Mouse (Mus musculus) liver, postnatal 0 days (tissue): Measurements from ENCODE around the gene Nhlrc4. TPM values are rescaled to one million over a fixed set of nuclear protein-coding genes. Genes with fewer than 3 reads are reported as not detected.

Source experiments
- ATAC-seq: fragments of 200-750 bp; cut with Nextera tagmentation; 2 replicates; pipeline ENCODE4 v1.8.0; 2017; ENCODE audit warnings: mild to moderate bottlenecking, moderate library complexity
- DNase-seq: peaks from one replicate; pipeline ENCODE4 v3.0.0-alpha.2; 2016
- H3K27ac ChIP-seq: fragments of 300-500 bp; sonication (generic); 2 replicates; pipeline ENCODE4 v1.5.1; 2014; ENCODE audit warnings: antibody characterized with exemption, moderate library complexity, mild to moderate bottlenecking, low read depth
- H3K27me3 ChIP-seq: fragments of 300-500 bp; sonication (generic); 2 replicates; pipeline ENCODE4 v1.6.1; 2014; ENCODE audit warnings: low read length, control low read depth, mixed read lengths; ENCODE audit not compliant: insufficient read depth
- H3K36me3 ChIP-seq: fragments of 300-500 bp; sonication (generic); replicated peaks from 2 replicates; pipeline ENCODE4 v1.6.1; 2014; ENCODE audit warnings: mild to moderate bottlenecking, control low read depth, low read length, moderate library complexity, mixed read lengths; ENCODE audit not compliant: insufficient read depth
- H3K4me1 ChIP-seq: fragments of 300-500 bp; sonication (generic); 2 replicates; pipeline ENCODE4 v1.6.1; 2014; ENCODE audit warnings: antibody characterized with exemption, mild to moderate bottlenecking, control low read depth; ENCODE audit not compliant: insufficient read depth
- H3K4me2 ChIP-seq: fragments of 300-500 bp; sonication (generic); 2 replicates; pipeline ENCODE4 v1.6.1; 2014; ENCODE audit warnings: low read depth, mild to moderate bottlenecking, low read length, moderate library complexity, mixed read lengths
- H3K4me3 ChIP-seq: fragments of 300-500 bp; sonication (generic); 2 replicates; pipeline ENCODE4 v1.5.1; 2014; ENCODE audit warnings: low read depth, low read length
- H3K9ac ChIP-seq: fragments of 300-500 bp; sonication (generic); replicated peaks from 2 replicates; pipeline ENCODE4 v1.6.1; 2014; ENCODE audit warnings: mild to moderate bottlenecking, moderate library complexity
- H3K9me3 ChIP-seq: fragments of 300-500 bp; sonication (generic); 2 replicates; pipeline ENCODE4 v1.6.1; 2016; ENCODE audit warnings: mild to moderate bottlenecking, control low read depth, low read length, mixed read lengths
- CTCF ChIP-seq: sonication (generic); IDR thresholded peaks from 2 replicates; pipeline ENCODE4 v1.5.1; 2016; ENCODE audit warnings: antibody characterized with exemption, low read depth
- EP300 ChIP-seq: IDR thresholded peaks from 2 replicates; pipeline ENCODE4 v1.6.1; 2016; ENCODE audit warnings: antibody characterized with exemption, low read depth, mild to moderate bottlenecking
- WGBS: fragments of 180-500 bp; shearing (Covaris S2); extraction: QIAGEN DNeasy Blood & Tissue Kit; methylation state at CpG from one replicate; pipeline ENCODE4 v1.1.7; 2014; ENCODE audit not compliant: insufficient replicate concordance; 5-methylcytosine and 5-hydroxymethylcytosine counted together
- polyA plus RNA-seq: library from polyadenylated mRNA; unstranded; fragments of >200 nt; fragmentation: Nextera tagmentation; extraction: Ambion mirVana; gene quantifications from 2 replicates; pipeline ENCODE4 v1.2.1, GENCODE M21; 2015

Nhlrc4 gene
- polyA plus RNA-seq, 1 experiment from 2014 or later = 2.0 TPM

DNA sequence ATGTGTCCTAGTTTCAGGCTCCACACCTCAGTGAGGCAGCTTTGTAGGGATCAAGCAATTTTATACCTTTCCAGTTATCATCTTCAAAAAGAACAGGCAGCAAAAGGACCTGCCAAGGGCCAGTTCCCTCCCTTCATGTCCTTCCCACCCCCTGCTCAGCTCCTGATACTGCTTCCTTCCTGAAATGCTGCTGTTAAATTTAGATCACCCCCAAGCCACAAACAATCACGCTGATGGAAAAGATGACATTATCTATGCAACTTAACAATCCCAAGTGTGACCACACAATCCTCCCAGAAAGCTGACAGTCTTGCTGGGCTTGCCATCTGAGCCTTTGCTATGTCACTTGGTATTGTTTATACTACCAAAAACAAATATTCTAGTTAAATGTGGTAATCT lies 30.9 kb downstream of the Nhlrc4 start:
- Histone ChIP-seq H3K27me3 (no peaks in the 10 kb centered on the region), H3K36me3 (no peaks in the 10 kb centered on the region), H3K4me2 (peak overlapping the region; percentile 1), H3K4me1 (peaks cover 34% of the 10 kb centered on the region), H3K9me3 (no peaks in the 10 kb centered on the region), H3K27ac (no peak overlapping the region), H3K4me3 (no peak overlapping the region), H3K9ac (no peak overlapping the region; the same call in 1 of the 2 replicates)
- ATAC-seq = no peak
- no peak for DNase-seq
- WGBS = 19% methylated on average over 1 of the region's 1 CpGs
- no peak for TF ChIP-seq EP300

DNA sequence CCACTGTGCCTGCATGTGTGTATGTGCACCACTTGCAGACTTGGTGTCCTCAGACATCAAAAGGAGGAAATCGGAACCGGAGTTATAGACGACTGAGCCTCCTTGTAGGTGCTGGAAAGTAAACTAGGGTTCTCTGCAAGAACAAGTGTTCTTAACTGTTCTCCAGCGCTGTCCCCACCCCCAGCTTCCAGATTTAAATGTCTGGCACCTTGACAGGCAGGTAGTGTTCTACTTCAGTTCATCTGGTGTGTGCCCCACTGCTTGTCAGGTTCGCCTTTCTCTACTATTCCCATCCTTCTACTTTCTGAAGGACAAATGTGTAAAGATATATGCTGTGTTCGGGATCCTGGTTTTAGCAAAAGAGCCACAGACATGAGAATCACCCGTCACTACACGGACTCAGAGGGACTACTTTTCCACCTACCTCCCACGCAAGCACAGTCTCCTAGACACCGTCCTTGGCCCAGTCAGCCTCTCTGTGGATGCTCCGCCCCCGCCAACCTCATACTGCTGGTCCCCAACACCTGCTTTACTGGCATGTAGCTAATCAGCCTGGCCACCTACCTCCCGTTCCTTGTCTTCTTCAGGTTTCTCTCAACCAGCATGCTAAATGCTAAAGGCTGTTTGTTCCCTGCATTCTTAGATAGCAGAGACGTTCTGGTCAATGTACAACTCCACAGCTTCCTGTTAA lies 31.4 kb downstream of the Nhlrc4 start:
- no peaks in the 10 kb centered on the region for H3K36me3 ChIP-seq
- WGBS = 58% methylated on average over 14 of the region's 14 CpGs
- peak overlapping the region; percentile 1 for H3K4me2 ChIP-seq
- peaks cover 29% of the 10 kb centered on the region for H3K4me1 ChIP-seq
- no peak overlapping the region for H3K9ac ChIP-seq
- no peaks in the 10 kb centered on the region for H3K9me3 ChIP-seq
- H3K27me3 ChIP-seq = no peaks in the 10 kb centered on the region
- no peak overlapping the region for H3K4me3 ChIP-seq
- TF ChIP-seq EP300 (no peak), CTCF (no peak)
- no peak for ATAC-seq
- no peak overlapping the region for H3K27ac ChIP-seq
- DNase-seq = no peak

DNA sequence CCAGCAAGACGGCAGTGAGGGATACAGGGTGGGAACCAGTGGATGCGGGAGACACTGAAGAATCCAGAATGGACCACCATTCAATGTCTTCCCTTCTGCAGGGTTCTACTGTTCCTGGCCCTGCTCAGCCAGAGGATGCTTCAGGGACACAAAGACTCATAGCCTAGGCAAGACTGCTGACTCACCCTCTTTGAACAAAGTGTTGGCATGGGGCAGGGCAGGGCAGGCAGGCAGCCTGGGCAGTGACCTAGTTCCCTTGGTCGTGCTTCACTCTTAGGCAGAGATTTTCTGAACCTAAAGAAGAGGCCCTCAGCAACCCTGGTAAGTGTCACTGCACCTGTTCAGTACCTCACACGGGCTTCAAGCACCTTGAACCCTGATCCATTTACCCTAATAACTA lies 32.9 kb downstream of the Nhlrc4 start:
- Histone ChIP-seq H3K27me3 (no peaks in the 10 kb centered on the region), H3K27ac (no peak overlapping the region), H3K9ac (no peak overlapping the region), H3K9me3 (no peaks in the 10 kb centered on the region), H3K36me3 (no peaks in the 10 kb centered on the region), H3K4me1 (peaks cover 17% of the 10 kb centered on the region), H3K4me3 (no peak overlapping the region), H3K4me2 (no peak overlapping the region)
- WGBS = 70% methylated on average over 4 of the region's 4 CpGs
- ATAC-seq (no peak), DNase-seq (no peak)
- TF ChIP-seq EP300 (no peak), CTCF (no peak)

DNA sequence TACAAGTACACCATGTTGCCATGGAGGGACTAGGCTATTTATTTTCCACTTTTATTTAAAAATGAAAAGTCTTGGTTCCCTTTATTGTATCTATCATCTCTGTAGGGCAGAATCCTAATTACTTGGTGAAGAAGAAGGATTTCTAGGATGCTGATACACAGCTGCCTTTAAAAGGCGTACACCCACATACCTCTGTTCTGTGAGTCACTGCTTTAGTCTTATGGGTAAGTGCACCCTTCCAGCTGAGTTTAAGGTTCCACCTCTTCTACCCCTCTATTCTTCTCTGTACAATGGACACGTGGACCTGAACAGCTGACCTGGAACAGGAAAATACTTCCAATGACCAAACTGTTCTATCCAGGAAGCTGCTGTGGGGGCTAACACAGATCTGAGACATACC lies 37.1 kb downstream of the Nhlrc4 start:
- Histone ChIP-seq H3K4me3 (no peak overlapping the region), H3K9ac (no peak overlapping the region), H3K9me3 (no peaks in the 10 kb centered on the region), H3K4me1 (no peaks in the 10 kb centered on the region), H3K27me3 (no peaks in the 10 kb centered on the region), H3K36me3 (no peaks in the 10 kb centered on the region), H3K4me2 (no peak overlapping the region), H3K27ac (no peak overlapping the region)
- TF ChIP-seq CTCF = no peak
- TF ChIP-seq EP300 = no peak
- DNase-seq = no peak
- WGBS = 88% methylated on average over 2 of the region's 2 CpGs
- no peak for ATAC-seq

DNA sequence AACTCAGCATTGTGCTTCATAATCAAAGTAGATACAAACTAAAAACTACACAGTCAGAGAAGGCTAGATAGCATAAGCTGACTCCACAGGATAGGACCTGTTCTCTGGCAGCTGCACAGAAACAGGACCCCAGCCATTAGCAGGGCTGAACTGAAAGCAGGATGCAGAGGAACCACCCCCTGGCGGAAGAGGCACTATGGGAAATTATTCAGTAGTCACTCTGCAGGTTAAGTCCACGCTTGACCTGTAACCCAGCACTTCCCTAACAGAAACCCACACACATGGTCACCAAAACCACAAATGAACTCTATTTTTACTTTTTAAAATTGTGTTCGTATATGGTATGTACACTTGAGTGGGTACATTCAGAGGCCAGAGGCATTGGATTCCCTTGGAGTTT lies 41.7 kb downstream of the Nhlrc4 start:
- H3K27ac ChIP-seq = no peak overlapping the region
- H3K27me3 ChIP-seq = no peaks in the 10 kb centered on the region
- no peak for ATAC-seq
- no peak overlapping the region for H3K9ac ChIP-seq
- H3K4me1 ChIP-seq = no peaks in the 10 kb centered on the region
- no peak overlapping the region for H3K4me3 ChIP-seq
- no peak for TF ChIP-seq EP300
- DNase-seq = no peak
- WGBS = 54% methylated on average over 3 of the region's 3 CpGs
- H3K36me3 ChIP-seq = 0 out of 2 replicates have a peak, but pooled peaks cover 5% of the 10 kb centered on the region
- no peaks in the 10 kb centered on the region for H3K9me3 ChIP-seq
- H3K4me2 ChIP-seq = no peak overlapping the region

DNA sequence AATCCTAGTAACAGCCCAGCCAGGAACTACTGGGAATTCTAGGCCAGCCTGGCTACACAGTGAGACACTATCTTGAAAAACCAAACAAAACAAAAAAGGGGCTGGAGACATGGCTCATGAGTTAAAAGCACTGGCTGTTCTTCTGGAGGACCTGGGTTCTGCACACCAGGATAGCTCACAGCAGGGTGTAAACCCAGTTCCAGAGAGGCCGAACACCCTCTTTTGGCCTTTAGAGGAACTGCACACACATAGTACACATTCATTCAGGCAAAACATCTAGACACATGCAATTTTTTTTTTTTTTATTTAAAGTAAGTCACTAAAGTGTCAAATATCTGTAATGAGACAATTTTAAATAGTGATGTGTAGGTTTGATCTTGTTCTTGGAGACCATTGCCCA lies 44.6 kb downstream of the Nhlrc4 start:
- Histone ChIP-seq H3K9me3 (no peaks in the 10 kb centered on the region), H3K4me2 (no peak overlapping the region), H3K4me3 (no peak overlapping the region), H3K9ac (no peak overlapping the region), H3K4me1 (0 out of 2 replicates have a peak, but pooled peaks cover 2% of the 10 kb centered on the region), H3K27ac (no peak overlapping the region), H3K36me3 (0 out of 2 replicates have a peak, but pooled peaks cover 5% of the 10 kb centered on the region), H3K27me3 (no peaks in the 10 kb centered on the region)
- 93% methylated on average over 1 of the region's 1 CpGs for WGBS
- no peak for TF ChIP-seq EP300
- TF ChIP-seq CTCF = peak; percentile 21; the same call in 1 of the 2 replicates
- no peak for ATAC-seq
- no peak for DNase-seq
